Mouse (Mus musculus) limb, embryonic 14.5 days (tissue): ENCODE measurements at regions not wholly inside any gene's neighbourhood (a gene's known extent, or its start where the extent isn't known, plus 50 kb on each side); places are given as distances from the start of the nearest gene placed in this dataset.
A peak's percentile ranks its signal among the peaks of the same experiment; 100 is the strongest.

Source experiments
- ATAC-seq: fragments of 200-750 bp; cut with Nextera tagmentation; 2 replicates; pipeline ENCODE4 v1.8.0; 2017; ENCODE audit warnings: low read depth, moderate number of reproducible peaks, moderate TSS enrichment; ENCODE audit not compliant: low FRiP score
- DNase-seq: peaks from one replicate; pipeline ENCODE4 v3.0.0-alpha.2; 2015; ENCODE audit warnings: low spot score
- H3K27ac ChIP-seq: fragments of 300-500 bp; sonication (generic); replicated peaks from 2 replicates; pipeline ENCODE4 v1.5.1; 2014; ENCODE audit warnings: low read depth, mild to moderate bottlenecking, low read length, moderate library complexity, mixed read lengths
- H3K27me3 ChIP-seq: fragments of 300-500 bp; sonication (generic); 2 replicates; pipeline ENCODE4 v1.6.1; 2014; ENCODE audit warnings: low read length, mixed read lengths; ENCODE audit not compliant: control insufficient read depth, insufficient read depth
- H3K36me3 ChIP-seq: fragments of 300-500 bp; sonication (generic); 2 replicates; pipeline ENCODE4 v1.6.1; 2014; ENCODE audit warnings: mild to moderate bottlenecking, low read length, moderate library complexity, mixed read lengths; ENCODE audit not compliant: control insufficient read depth, insufficient read depth
- H3K4me1 ChIP-seq: fragments of 300-500 bp; sonication (generic); 2 replicates; pipeline ENCODE4 v1.6.1; 2014; ENCODE audit warnings: antibody characterized with exemption, low read length, mixed read lengths; ENCODE audit not compliant: control insufficient read depth, insufficient read depth
- H3K4me2 ChIP-seq: fragments of 300-500 bp; sonication (generic); replicated peaks from 2 replicates; pipeline ENCODE4 v1.6.1; 2014; ENCODE audit warnings: low read depth, mild to moderate bottlenecking, low read length, moderate library complexity; ENCODE audit not compliant: severe bottlenecking
- H3K4me3 ChIP-seq: fragments of 300-500 bp; sonication (generic); replicated peaks from 2 replicates; pipeline ENCODE4 v1.5.1; 2014; ENCODE audit warnings: low read length
- H3K9ac ChIP-seq: fragments of 300-500 bp; sonication (generic); 2 replicates; pipeline ENCODE4 v1.6.1; 2014; ENCODE audit warnings: mild to moderate bottlenecking, low read depth, low read length, moderate library complexity; ENCODE audit not compliant: severe bottlenecking
- H3K9me3 ChIP-seq: fragments of 300-500 bp; sonication (generic); 2 replicates; pipeline ENCODE4 v1.6.1; 2016; ENCODE audit warnings: low read length; ENCODE audit not compliant: control insufficient read depth
- POLR2A ChIP-seq: fragments of 200-500 bp; IDR thresholded peaks from 2 replicates; pipeline ENCODE4 v1.8.0; 2012; ENCODE audit warnings: inconsistent platforms, mild to moderate bottlenecking, moderate library complexity, borderline replicate concordance; ENCODE audit not compliant: insufficient read depth, insufficient read length; ENCODE audit errors: extremely low read depth
- WGBS: fragments of 180-500 bp; shearing (Covaris S2); extraction: QIAGEN DNeasy Blood & Tissue Kit; methylation state at CpG from one replicate; pipeline ENCODE4 v1.1.7; 2014; 5-methylcytosine and 5-hydroxymethylcytosine counted together

DNA sequence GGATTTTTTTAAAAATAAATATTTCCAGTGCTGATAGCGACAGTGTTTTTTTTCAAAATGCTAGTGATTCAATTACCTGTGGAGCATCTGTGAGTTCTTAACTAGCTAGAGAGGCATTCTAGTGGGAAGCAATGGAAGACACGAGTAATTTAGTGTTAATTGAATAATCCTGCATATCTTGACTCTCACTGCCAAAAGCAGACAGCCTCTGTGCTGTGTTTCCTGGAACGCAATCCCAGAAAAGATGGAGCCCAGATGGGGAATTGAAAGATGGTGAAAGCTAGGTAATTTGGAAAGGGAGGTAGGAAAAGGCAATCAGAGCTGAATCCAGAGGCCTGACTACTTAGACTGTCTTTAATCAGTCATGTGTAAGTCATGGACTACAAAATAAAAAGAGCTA lies 441.0 kb downstream of the Prss52 start:
- 82% methylated on average over 3 of the region's 3 CpGs for WGBS
- H3K36me3 ChIP-seq: no peaks in the 10 kb centered on the region
- H3K27me3 ChIP-seq: no peaks in the 10 kb centered on the region
- H3K4me1 ChIP-seq: no peaks in the 10 kb centered on the region
- H3K4me3 ChIP-seq: no peak overlapping the region
- no peak overlapping the region for H3K4me2 ChIP-seq
- ATAC-seq (no peak), DNase-seq (no peak)
- H3K9ac ChIP-seq: no peak overlapping the region
- H3K9me3 ChIP-seq: no peaks in the 10 kb centered on the region
- no peak overlapping the region for H3K27ac ChIP-seq
- TF ChIP-seq POLR2A: no peak

DNA sequence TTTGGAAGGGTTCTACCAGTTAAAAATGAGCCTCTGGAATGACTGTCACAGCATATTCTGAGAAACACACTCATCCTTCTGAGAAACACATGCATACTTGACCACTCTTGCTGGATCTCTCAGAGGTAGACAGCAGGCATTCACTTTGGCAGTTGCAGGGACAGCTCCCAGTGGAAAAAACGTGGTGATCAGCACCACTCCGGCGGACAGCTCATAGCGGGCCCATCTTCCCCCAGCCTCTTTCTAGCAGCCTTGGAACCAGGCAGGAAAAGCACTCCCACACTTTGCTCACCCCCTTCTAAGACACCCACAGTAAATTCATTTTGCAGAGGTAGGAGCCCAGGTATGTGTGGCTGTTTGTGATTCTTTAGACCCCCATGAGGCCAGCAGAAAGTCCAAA lies 442.7 kb downstream of the Prss52 start:
- no peak overlapping the region for H3K9ac ChIP-seq
- no peaks in the 10 kb centered on the region for H3K4me1 ChIP-seq
- ATAC-seq (no peak), DNase-seq (peak; percentile 82)
- H3K9me3 ChIP-seq: no peaks in the 10 kb centered on the region
- no peaks in the 10 kb centered on the region for H3K36me3 ChIP-seq
- WGBS: 4% methylated on average over 4 of the region's 4 CpGs
- no peak for TF ChIP-seq POLR2A
- no peak overlapping the region for H3K4me3 ChIP-seq
- H3K27me3 ChIP-seq: no peaks in the 10 kb centered on the region
- H3K27ac ChIP-seq: no peak overlapping the region
- no peak overlapping the region for H3K4me2 ChIP-seq

DNA sequence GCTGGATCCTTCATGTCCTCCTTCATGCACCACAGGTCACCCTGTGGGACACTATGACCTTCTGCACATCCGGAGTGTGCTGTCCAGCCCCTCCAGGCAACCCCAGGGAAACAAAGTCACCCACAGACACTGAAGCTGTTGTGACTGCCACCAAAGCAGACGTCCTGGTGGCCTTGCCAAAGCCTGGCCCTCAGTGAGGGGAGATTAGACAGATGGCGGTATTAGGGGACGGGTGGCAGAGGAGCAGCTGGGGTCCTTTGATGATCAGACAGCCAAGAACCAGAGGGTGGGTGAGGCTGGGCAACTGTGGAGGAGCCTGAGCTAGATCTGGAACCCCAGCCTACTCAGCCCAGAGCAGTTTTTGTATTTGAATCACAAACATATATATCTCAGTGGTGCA lies 448.9 kb downstream of the Prss52 start:
- no peak overlapping the region for H3K4me3 ChIP-seq
- no peak overlapping the region for H3K27ac ChIP-seq
- no peak overlapping the region for H3K9ac ChIP-seq
- no peak for TF ChIP-seq POLR2A
- H3K36me3 ChIP-seq: no peaks in the 10 kb centered on the region
- DNase-seq (no peak), ATAC-seq (no peak)
- no peak overlapping the region for H3K4me2 ChIP-seq
- H3K4me1 ChIP-seq: no peaks in the 10 kb centered on the region
- no peaks in the 10 kb centered on the region for H3K27me3 ChIP-seq
- H3K9me3 ChIP-seq: no peaks in the 10 kb centered on the region
- 69% methylated on average over 4 of the region's 4 CpGs for WGBS

DNA sequence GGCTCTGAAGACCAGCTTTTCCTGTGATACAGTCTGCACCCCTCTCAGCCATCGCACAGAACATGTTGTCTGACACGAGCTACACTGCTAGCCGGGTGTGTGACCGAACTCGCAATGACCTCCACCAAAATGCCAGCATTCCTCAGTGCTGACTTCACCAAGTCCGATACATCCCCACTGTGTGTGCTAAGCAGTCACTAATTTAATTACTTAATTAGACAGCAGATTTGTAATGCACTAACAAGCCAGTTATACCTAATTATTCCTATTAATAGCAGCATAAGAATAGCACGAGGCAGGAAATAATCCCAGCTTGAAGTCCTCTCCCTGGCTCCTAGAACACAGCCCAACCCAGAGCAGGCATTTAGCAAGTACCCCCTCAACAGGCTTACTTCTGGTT lies 452.0 kb downstream of the Prss52 start:
- Histone ChIP-seq H3K36me3 (no peaks in the 10 kb centered on the region), H3K4me3 (no peak overlapping the region), H3K27ac (no peak overlapping the region), H3K27me3 (no peaks in the 10 kb centered on the region), H3K4me2 (no peak overlapping the region), H3K9ac (no peak overlapping the region), H3K4me1 (no peaks in the 10 kb centered on the region), H3K9me3 (no peaks in the 10 kb centered on the region)
- no peak for ATAC-seq
- 86% methylated on average over 7 of the region's 7 CpGs for WGBS
- TF ChIP-seq POLR2A: no peak
- no peak for DNase-seq

DNA sequence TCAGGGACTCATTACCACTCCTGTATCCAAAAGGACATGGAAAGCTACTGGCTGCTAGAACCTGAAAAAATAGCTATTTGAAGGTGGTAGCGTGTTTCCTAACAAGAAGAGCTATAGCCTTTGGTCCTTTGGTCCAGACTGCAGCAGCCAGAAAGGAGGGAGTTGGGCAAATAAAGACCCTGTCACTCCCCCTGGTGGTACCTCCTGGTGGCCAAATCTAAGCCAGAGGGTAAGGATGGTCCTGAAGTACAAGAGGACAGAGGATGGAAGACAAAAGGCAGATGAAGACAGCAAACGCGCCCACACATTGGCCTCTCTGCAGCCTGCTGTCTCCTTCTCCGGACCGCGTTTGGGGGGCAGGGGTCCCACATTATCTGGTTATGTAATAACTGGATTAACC lies 453.4 kb downstream of the Prss52 start:
- no peaks in the 10 kb centered on the region for H3K36me3 ChIP-seq
- no peaks in the 10 kb centered on the region for H3K4me1 ChIP-seq
- 84% methylated on average over 6 of the region's 6 CpGs for WGBS
- TF ChIP-seq POLR2A: no peak
- DNase-seq: no peak
- H3K27ac ChIP-seq: no peak overlapping the region
- ATAC-seq: no peak
- no peak overlapping the region for H3K4me3 ChIP-seq
- no peak overlapping the region for H3K9ac ChIP-seq
- no peak overlapping the region for H3K4me2 ChIP-seq
- H3K27me3 ChIP-seq: no peaks in the 10 kb centered on the region
- no peaks in the 10 kb centered on the region for H3K9me3 ChIP-seq

DNA sequence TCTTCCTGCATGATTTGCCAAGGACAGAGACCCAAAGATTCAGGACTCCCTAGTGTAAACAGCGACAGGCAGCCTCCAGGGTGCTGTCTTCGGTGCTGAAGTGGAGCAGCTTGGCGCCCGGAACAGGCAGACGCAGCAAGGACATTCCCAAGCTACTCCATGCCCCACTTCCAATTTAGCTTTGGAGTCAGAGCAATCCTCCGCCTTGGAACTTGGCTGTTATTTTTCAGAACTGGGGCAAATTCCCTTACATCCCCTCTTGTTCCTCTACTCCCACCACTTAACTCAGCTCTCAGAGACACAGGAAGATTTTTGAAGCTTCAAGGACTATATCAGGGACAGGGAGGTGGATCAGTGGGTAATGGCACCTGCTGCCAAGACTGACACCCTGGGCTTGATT lies 464.6 kb downstream of the Prss52 start:
- no peak overlapping the region for H3K4me2 ChIP-seq
- no peaks in the 10 kb centered on the region for H3K9me3 ChIP-seq
- DNase-seq: peak; percentile 32
- TF ChIP-seq POLR2A: no peak
- WGBS: 6% methylated on average over 6 of the region's 6 CpGs
- no peaks in the 10 kb centered on the region for H3K4me1 ChIP-seq
- H3K4me3 ChIP-seq: no peak overlapping the region
- ATAC-seq: no peak
- no peaks in the 10 kb centered on the region for H3K36me3 ChIP-seq
- no peaks in the 10 kb centered on the region for H3K27me3 ChIP-seq
- no peak overlapping the region for H3K9ac ChIP-seq
- no peak overlapping the region for H3K27ac ChIP-seq
